Mouse (Mus musculus) embryonic fibroblast, embryonic 13.5 days (primary cell): ENCODE measurements around the gene Tspan12.

Experiments used
- CTCF ChIP-seq: IDR thresholded peaks from 2 replicates; pipeline ENCODE4 v1.5.1; 2011; ENCODE audit warnings: mild to moderate bottlenecking, control low read depth, low read length, moderate library complexity, borderline replicate concordance; ENCODE audit not compliant: insufficient read depth
- POLR2A ChIP-seq: IDR thresholded peaks from 2 replicates; pipeline ENCODE4 v1.6.1; 2011; ENCODE audit warnings: low read depth, mild to moderate bottlenecking, control low read depth, low read length, moderate library complexity

GRCm38 (mm10) chr6:21787274-21787673, 65.0 kb downstream of the Tspan12 start:
- TF ChIP-seq POLR2A (no peak), CTCF (no peak)
